In genomic region chr3:30976991-30977603, GRCm38 (mm10) we compare ENCODE assay signal across 12 mouse cellular contexts. TPM values are rescaled to one million over a fixed set of nuclear protein-coding genes. Genes with fewer than 3 reads are reported as not detected.
DNase-seq lines count a peak whose midpoint lies in the region; ATAC-seq lines count a peak whose summit lies in the region.
"Had no signal": no experiment of that assay in that cellular context is flagged by ENCODE, and none has a peak within 500 bp of the region (broad histone marks: within the 10 kb centered on the region; RNA-seq: fewer than 3 reads in every experiment).

No protein-coding gene starts in this region.

- ATAC-seq in megakaryocyte progenitor cell, adult 5-6 weeks (replicated peaks; ENCODE audit: poor library complexity): no peak
- ATAC-seq: forebrain, embryonic 14.5 days had no signal

- DNase-seq in lung, adult 18-20 months: peak; percentile 35 to 62
- no peak for DNase-seq in lung, postnatal 4 days
- DNase-seq in kidney, postnatal 10 days: peak; percentile 35
- DNase-seq in lung, postnatal 10 days: peak; percentile 19
- DNase-seq in yolk sac, embryonic 10.5 days (ENCODE audit: low spot score): peak; percentile 79
- DNase-seq in cerebellum, adult 9-11 months: no peak
- no peak for DNase-seq in MN1 (ENCODE audit: low spot score)
- DNase-seq: adrenal gland, postnatal 14 days; cerebellum, adult 9-10 months; liver, embryonic 13.5 days had no signal

RNA-seq across cellular contexts. Expression of gene Phc3, which starts 7.9 kb away (rescaled TPM):
- 24.0 and 26.8 TPM in 2 replicates for total RNA-seq in megakaryocyte progenitor cell, adult 5-6 weeks (2015)
- total RNA-seq in megakaryocyte progenitor cell, adult 5-6 weeks (2017): 10.4 and 13.7 TPM in 2 replicates

RNA-seq across cellular contexts. Expression of gene Prkci, which starts 18.4 kb away (rescaled TPM):
- total RNA-seq in megakaryocyte progenitor cell, adult 5-6 weeks (2015): 20.1 TPM in 2 replicates
- 18.9 and 19.1 TPM in 2 replicates for total RNA-seq in megakaryocyte progenitor cell, adult 5-6 weeks (2017)

Comparison
In these comparisons a context has a peak if more than half of its experiments do, and no peak if none do; other contexts are left out.
1. DNase-seq: peak in lung, adult 18-20 months (2 of 2), kidney, postnatal 10 days (single experiment), lung, postnatal 10 days (single experiment) and yolk sac, embryonic 10.5 days (single experiment); none in lung, postnatal 4 days (0 of 2), cerebellum, adult 9-11 months (single experiment) and MN1 (single experiment).